Mouse (Mus musculus) stomach, postnatal 0 days (tissue): Measurements from ENCODE around the gene Prkcb. TPM values are rescaled to one million over a fixed set of nuclear protein-coding genes. Genes with fewer than 3 reads are reported as not detected.
A peak's percentile ranks its signal among the peaks of the same experiment; 100 is the strongest.

Source experiments
- ATAC-seq: fragments of 200-750 bp; cut with Nextera tagmentation; 2 replicates; pipeline ENCODE4 v1.8.0; 2017; ENCODE audit not compliant: low FRiP score, low TSS enrichment
- DNase-seq: peaks from one replicate; pipeline ENCODE4 v3.0.0-alpha.2; 2016; ENCODE audit warnings: low spot score
- H3K27ac ChIP-seq: fragments of 300-500 bp; sonication (generic); replicated peaks from 2 replicates; pipeline ENCODE4 v1.5.1; 2014; ENCODE audit warnings: mild to moderate bottlenecking, control low read depth
- H3K27me3 ChIP-seq: fragments of 300-500 bp; sonication (generic); 2 replicates; pipeline ENCODE4 v1.6.1; 2014; ENCODE audit warnings: low read length; ENCODE audit not compliant: control insufficient read depth, insufficient read depth
- H3K36me3 ChIP-seq: fragments of 300-500 bp; sonication (generic); 2 replicates; pipeline ENCODE4 v1.6.1; 2014; ENCODE audit warnings: low read length, mixed read lengths; ENCODE audit not compliant: control insufficient read depth, insufficient read depth
- H3K4me1 ChIP-seq: fragments of 300-500 bp; sonication (generic); replicated peaks from 2 replicates; pipeline ENCODE4 v1.6.1; 2014; ENCODE audit warnings: antibody characterized with exemption; ENCODE audit not compliant: control insufficient read depth, insufficient read depth
- H3K4me2 ChIP-seq: fragments of 300-500 bp; sonication (generic); replicated peaks from 2 replicates; pipeline ENCODE4 v1.6.1; 2014; ENCODE audit warnings: low read depth, mild to moderate bottlenecking, control low read depth, moderate library complexity
- H3K4me3 ChIP-seq: fragments of 300-500 bp; sonication (generic); 2 replicates; pipeline ENCODE4 v1.5.1; 2014; ENCODE audit warnings: low read depth, low read length, control low read depth
- H3K9ac ChIP-seq: fragments of 300-500 bp; sonication (generic); 2 replicates; pipeline ENCODE4 v1.6.1; 2014; ENCODE audit warnings: mild to moderate bottlenecking, low read length, control low read depth, mixed read lengths
- H3K9me3 ChIP-seq: fragments of 300-500 bp; sonication (generic); 2 replicates; pipeline ENCODE4 v1.6.1; 2016; ENCODE audit warnings: low read length; ENCODE audit not compliant: control insufficient read depth
- CTCF ChIP-seq: IDR thresholded peaks from 2 replicates; pipeline ENCODE4 v1.5.1; 2016; ENCODE audit warnings: antibody characterized with exemption, low read depth, mild to moderate bottlenecking, moderate library complexity
- EP300 ChIP-seq: optimal IDR thresholded peaks from 2 replicates; pipeline ENCODE3; 2016; ENCODE audit warnings: antibody characterized with exemption
- WGBS: fragments of 180-500 bp; shearing (Covaris S2); extraction: QIAGEN DNeasy Blood & Tissue Kit; methylation state at CpG from one replicate; pipeline ENCODE4 v1.1.7; 2014; 5-methylcytosine and 5-hydroxymethylcytosine counted together
- polyA plus RNA-seq: library from polyadenylated mRNA; unstranded; fragments of >200 nt; fragmentation: Nextera tagmentation; extraction: Ambion mirVana; gene quantifications from 2 replicates; pipeline ENCODE4 v1.2.1, GENCODE M21; 2015

The Prkcb gene
- polyA plus RNA-seq, 1 experiment from 2014 or later = 7.9 TPM

GRCm38 (mm10) chr7:122570407-122570806 is 281.9 kb downstream of the Prkcb start:
- Histone ChIP-seq H3K4me2 (no peak overlapping the region), H3K36me3 (no peaks in the 10 kb centered on the region), H3K27me3 (no peaks in the 10 kb centered on the region), H3K4me1 (no peaks in the 10 kb centered on the region), H3K9me3 (no peaks in the 10 kb centered on the region), H3K9ac (no peak overlapping the region), H3K27ac (no peak overlapping the region), H3K4me3 (no peak overlapping the region)
- 66% methylated on average over 4 of the region's 4 CpGs for WGBS
- DNase-seq (no peak), ATAC-seq (no peak)
- no peak for TF ChIP-seq CTCF
- no peak for TF ChIP-seq EP300

GRCm38 (mm10) chr7:122573101-122573635 is 284.6 kb downstream of the Prkcb start:
- 78% methylated on average over 3 of the region's 3 CpGs for whole genome bisulfite sequencing
- Histone ChIP-seq H3K4me2 (no peak overlapping the region), H3K27me3 (no peaks in the 10 kb centered on the region), H3K36me3 (no peaks in the 10 kb centered on the region), H3K27ac (no peak overlapping the region), H3K4me3 (no peak overlapping the region), H3K9me3 (no peaks in the 10 kb centered on the region), H3K4me1 (no peaks in the 10 kb centered on the region), H3K9ac (no peak overlapping the region)
- DNase-seq (no peak), ATAC-seq (no peak)
- no peak for TF ChIP-seq EP300
- TF ChIP-seq CTCF = no peak

- Histone ChIP-seq H3K4me1 (no peaks in the 10 kb centered on the region), H3K9me3 (no peaks in the 10 kb centered on the region), H3K27me3 (no peaks in the 10 kb centered on the region), H3K4me3 (no peak overlapping the region), H3K27ac (no peak overlapping the region), H3K9ac (no peak overlapping the region), H3K36me3 (no peaks in the 10 kb centered on the region), H3K4me2 (no peak overlapping the region)
- no peak for TF ChIP-seq CTCF
- no peak for TF ChIP-seq EP300
- DNase-seq = no peak
- ATAC-seq = no peak
- WGBS = 72% methylated on average over 7 of the region's 7 CpGs
Observed at GRCm38 (mm10) chr7:122574418-122574817, 285.9 kb downstream of the Prkcb start.

GRCm38 (mm10) chr7:122575056-122575455 is 286.5 kb downstream of the Prkcb start:
- ATAC-seq (no peak), DNase-seq (no peak)
- no peak overlapping the region for H3K4me3 ChIP-seq
- no peaks in the 10 kb centered on the region for H3K36me3 ChIP-seq
- TF ChIP-seq EP300 (no peak), CTCF (no peak)
- no peaks in the 10 kb centered on the region for H3K4me1 ChIP-seq
- H3K9me3 ChIP-seq = no peaks in the 10 kb centered on the region
- H3K27me3 ChIP-seq = no peaks in the 10 kb centered on the region
- H3K27ac ChIP-seq = no peak overlapping the region
- H3K9ac ChIP-seq = no peak overlapping the region
- no peak overlapping the region for H3K4me2 ChIP-seq
- WGBS = 70% methylated on average over 5 of the region's 5 CpGs

- TF ChIP-seq CTCF (no peak), EP300 (no peak)
- Histone ChIP-seq H3K4me2 (no peak overlapping the region), H3K9ac (no peak overlapping the region), H3K4me1 (no peaks in the 10 kb centered on the region), H3K4me3 (no peak overlapping the region), H3K27ac (no peak overlapping the region), H3K36me3 (no peaks in the 10 kb centered on the region), H3K9me3 (no peaks in the 10 kb centered on the region), H3K27me3 (no peaks in the 10 kb centered on the region)
- WGBS = 34% methylated on average over 8 of the region's 8 CpGs
- 0 out of 2 replicates have a peak, but pooled peaks have one; percentile 45 for ATAC-seq
- no peak for DNase-seq
Observed at GRCm38 (mm10) chr7:122575506-122575905, 287.0 kb downstream of the Prkcb start.

- H3K4me2 ChIP-seq = no peak overlapping the region
- no peak overlapping the region for H3K9ac ChIP-seq
- H3K27ac ChIP-seq = no peak overlapping the region
- no peaks in the 10 kb centered on the region for H3K36me3 ChIP-seq
- H3K27me3 ChIP-seq = no peaks in the 10 kb centered on the region
- DNase-seq (no peak), ATAC-seq (no peak)
- H3K4me1 ChIP-seq = no peaks in the 10 kb centered on the region
- WGBS = 68% methylated on average over 4 of the region's 4 CpGs
- no peak overlapping the region for H3K4me3 ChIP-seq
- no peaks in the 10 kb centered on the region for H3K9me3 ChIP-seq
- TF ChIP-seq EP300 (no peak), CTCF (no peak)
Observed at GRCm38 (mm10) chr7:122577571-122577970, 289.0 kb downstream of the Prkcb start.
